Mouse (Mus musculus): ENCODE data around the gene Tceanc. TPM values are rescaled to one million over a fixed set of nuclear protein-coding genes. Genes with fewer than 3 reads are reported as not detected.

Gene Tceanc
- polyA plus RNA-seq (2015; fragmentation: Nextera tagmentation; extraction: Ambion mirVana), result 4.9 and 6.0 TPM in 2 replicates

GRCm38 (mm10) chrX:166518345-166518744 is at the start of gene Tceanc:
Gene Tceanc (minus strand): TSS chrX:166518567.
- no peak for ATAC-seq
- 72% methylated on average over 16 of the region's 16 CpGs for WGBS

DNA sequence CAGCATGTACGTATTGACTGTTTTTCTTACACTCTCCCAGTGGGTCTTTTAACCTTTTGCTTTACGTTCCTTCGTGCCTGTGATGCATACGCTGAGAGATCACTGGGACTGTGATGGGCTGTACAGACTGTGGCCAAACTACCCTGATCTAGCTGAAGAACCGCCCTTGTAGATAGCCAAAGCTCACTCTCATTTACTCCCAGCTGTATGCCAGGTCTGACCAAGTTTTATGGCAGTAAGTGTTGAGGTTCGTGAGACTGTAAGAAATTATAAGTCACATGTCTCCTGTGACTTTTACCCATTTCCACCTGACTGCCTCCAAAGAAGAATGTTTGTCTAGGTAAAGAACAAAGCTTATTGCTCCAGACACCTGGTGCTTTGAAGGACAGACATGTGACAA is 47.6 kb upstream of the Tceanc start:
- Histone ChIP-seq H3K9me3 (replicated peaks; ENCODE audit: control insufficient read depth, low read length, poor library complexity, severe bottlenecking) (no peaks in the 10 kb centered on the region), H3K4me3 (ENCODE audit: low read depth, low read length) (no peak overlapping the region), H3K27me3 (ENCODE audit: control insufficient read depth, insufficient read depth, low read depth, low read length) (no peaks in the 10 kb centered on the region; the same call in 1 of the 2 replicates), H3K4me2 (ENCODE audit: low read length) (no peak overlapping the region), H3K27ac (ENCODE audit: low read length) (no peak overlapping the region), H3K4me1 (ENCODE audit: control insufficient read depth, insufficient read depth, low read length) (no peaks in the 10 kb centered on the region), H3K9ac (ENCODE audit: low read depth, low read length) (no peak overlapping the region), H3K36me3 (ENCODE audit: control insufficient read depth, insufficient read depth, low read length) (no peaks in the 10 kb centered on the region)
- ATAC-seq, result no peak
- WGBS, result 86% methylated on average over 6 of the region's 6 CpGs

More at GRCm38 (mm10) chrX:166518345-166518744, at the start of gene Tceanc:
- Histone ChIP-seq H3K4me2 (ENCODE audit: low read length) (no peak within 1 kb of the TSS), H3K9ac (ENCODE audit: low read depth, low read length) (no peak within 1 kb of the TSS), H3K4me3 (ENCODE audit: low read depth, low read length) (no peak within 1 kb of the TSS), H3K4me1 (ENCODE audit: control insufficient read depth, insufficient read depth, low read length) (no peaks in the 10 kb centered on the region), H3K36me3 (ENCODE audit: control insufficient read depth, insufficient read depth, low read length) (no peaks in the 10 kb centered on the region), H3K27ac (ENCODE audit: low read length) (no peak within 1 kb of the TSS), H3K27me3 (ENCODE audit: control insufficient read depth, insufficient read depth, low read depth, low read length) (no peaks in the 10 kb centered on the region; the same call in 1 of the 2 replicates), H3K9me3 (replicated peaks; ENCODE audit: control insufficient read depth, low read length, poor library complexity, severe bottlenecking) (no peaks in the 10 kb centered on the region)

DNA sequence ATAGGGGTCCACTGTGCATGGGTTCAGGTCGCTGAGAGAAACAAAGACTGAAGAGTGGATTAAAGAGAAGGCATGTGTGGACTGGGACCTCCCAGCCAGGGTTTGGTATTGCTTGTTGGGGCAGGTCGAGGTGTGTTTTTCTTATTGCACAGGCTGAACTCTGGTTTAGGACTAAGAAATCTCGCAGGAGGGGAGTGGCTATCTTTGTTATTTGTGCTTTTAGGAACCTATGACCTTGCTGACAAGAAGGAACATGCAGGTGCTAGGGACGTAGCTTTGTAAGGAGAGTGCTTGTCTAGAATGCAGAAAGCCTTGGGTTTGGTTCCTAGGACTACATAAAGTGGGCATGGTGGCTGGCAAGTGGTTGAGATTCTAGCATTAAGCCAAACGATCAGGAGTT is 47.0 kb upstream of the Tceanc start:
- Histone ChIP-seq H3K27ac (ENCODE audit: low read length) (no peak overlapping the region), H3K36me3 (ENCODE audit: control insufficient read depth, insufficient read depth, low read length) (no peaks in the 10 kb centered on the region), H3K4me1 (ENCODE audit: control insufficient read depth, insufficient read depth, low read length) (no peaks in the 10 kb centered on the region), H3K27me3 (ENCODE audit: control insufficient read depth, insufficient read depth, low read depth, low read length) (no peaks in the 10 kb centered on the region; the same call in 1 of the 2 replicates), H3K9me3 (replicated peaks; ENCODE audit: control insufficient read depth, low read length, poor library complexity, severe bottlenecking) (no peaks in the 10 kb centered on the region), H3K4me3 (ENCODE audit: low read depth, low read length) (no peak overlapping the region), H3K4me2 (ENCODE audit: low read length) (no peak overlapping the region), H3K9ac (ENCODE audit: low read depth, low read length) (no peak overlapping the region)
- 65% methylated on average over 5 of the region's 5 CpGs for WGBS
- ATAC-seq, result no peak

DNA sequence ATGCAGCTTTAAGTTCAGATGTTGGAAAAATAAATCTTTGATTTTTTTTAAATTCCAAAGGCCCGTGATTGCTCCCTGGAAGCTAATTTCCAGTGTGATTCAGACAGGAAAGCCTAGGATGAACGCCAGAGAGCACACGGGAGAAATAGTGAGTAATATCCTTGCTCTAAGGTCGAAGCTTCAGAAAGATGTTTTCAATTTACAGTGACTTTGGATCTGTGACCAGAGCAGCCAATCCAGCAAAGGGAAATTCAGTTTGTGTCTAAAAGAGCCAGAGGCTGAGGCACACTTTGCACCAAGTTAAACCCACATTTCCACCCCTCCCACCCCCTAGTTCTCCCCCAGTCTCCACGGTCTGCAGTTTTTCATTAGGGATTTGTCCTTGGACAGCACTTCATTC is 46.5 kb upstream of the Tceanc start:
- no peak overlapping the region for H3K9ac ChIP-seq (ENCODE audit: low read depth, low read length)
- no peaks in the 10 kb centered on the region; the same call in 1 of the 2 replicates for H3K27me3 ChIP-seq (ENCODE audit: control insufficient read depth, insufficient read depth, low read depth, low read length)
- no peak overlapping the region for H3K4me3 ChIP-seq (ENCODE audit: low read depth, low read length)
- no peak overlapping the region for H3K4me2 ChIP-seq (ENCODE audit: low read length)
- no peak overlapping the region for H3K27ac ChIP-seq (ENCODE audit: low read length)
- no peaks in the 10 kb centered on the region for H3K9me3 ChIP-seq (replicated peaks; ENCODE audit: control insufficient read depth, low read length, poor library complexity, severe bottlenecking)
- no peaks in the 10 kb centered on the region for H3K4me1 ChIP-seq (ENCODE audit: control insufficient read depth, insufficient read depth, low read length)
- WGBS, result 72% methylated on average over 5 of the region's 5 CpGs
- no peaks in the 10 kb centered on the region for H3K36me3 ChIP-seq (ENCODE audit: control insufficient read depth, insufficient read depth, low read length)
- ATAC-seq, result no peak

- Histone ChIP-seq H3K27me3 (ENCODE audit: control insufficient read depth, insufficient read depth, low read depth, low read length) (no peaks in the 10 kb centered on the region), H3K4me3 (ENCODE audit: low read depth, low read length) (no peak overlapping the region), H3K9me3 (replicated peaks; ENCODE audit: control insufficient read depth, low read length, poor library complexity, severe bottlenecking) (no peaks in the 10 kb centered on the region), H3K4me2 (ENCODE audit: low read length) (no peak overlapping the region), H3K36me3 (ENCODE audit: control insufficient read depth, insufficient read depth, low read length) (no peaks in the 10 kb centered on the region), H3K9ac (ENCODE audit: low read depth, low read length) (no peak overlapping the region), H3K4me1 (ENCODE audit: control insufficient read depth, insufficient read depth, low read length) (no peaks in the 10 kb centered on the region), H3K27ac (ENCODE audit: low read length) (no peak overlapping the region)
- no peak for ATAC-seq
- 77% methylated on average over 3 of the region's 3 CpGs for WGBS
Measured at GRCm38 (mm10) chrX:166559333-166559732, 41.0 kb upstream of the Tceanc start.

- H3K4me1 ChIP-seq (ENCODE audit: control insufficient read depth, insufficient read depth, low read length), result no peaks in the 10 kb centered on the region
- no peak overlapping the region for H3K27ac ChIP-seq (ENCODE audit: low read length)
- no peak overlapping the region for H3K4me2 ChIP-seq (ENCODE audit: low read length)
- H3K9me3 ChIP-seq (replicated peaks; ENCODE audit: control insufficient read depth, low read length, poor library complexity, severe bottlenecking), result no peaks in the 10 kb centered on the region
- H3K9ac ChIP-seq (ENCODE audit: low read depth, low read length), result no peak overlapping the region
- H3K36me3 ChIP-seq (ENCODE audit: control insufficient read depth, insufficient read depth, low read length), result no peaks in the 10 kb centered on the region
- H3K27me3 ChIP-seq (ENCODE audit: control insufficient read depth, insufficient read depth, low read depth, low read length), result no peaks in the 10 kb centered on the region
- WGBS, result 86% methylated on average over 7 of the region's 7 CpGs
- no peak overlapping the region for H3K4me3 ChIP-seq (ENCODE audit: low read depth, low read length)
- no peak for ATAC-seq
Measured at GRCm38 (mm10) chrX:166552355-166552754, 34.0 kb upstream of the Tceanc start.

DNA sequence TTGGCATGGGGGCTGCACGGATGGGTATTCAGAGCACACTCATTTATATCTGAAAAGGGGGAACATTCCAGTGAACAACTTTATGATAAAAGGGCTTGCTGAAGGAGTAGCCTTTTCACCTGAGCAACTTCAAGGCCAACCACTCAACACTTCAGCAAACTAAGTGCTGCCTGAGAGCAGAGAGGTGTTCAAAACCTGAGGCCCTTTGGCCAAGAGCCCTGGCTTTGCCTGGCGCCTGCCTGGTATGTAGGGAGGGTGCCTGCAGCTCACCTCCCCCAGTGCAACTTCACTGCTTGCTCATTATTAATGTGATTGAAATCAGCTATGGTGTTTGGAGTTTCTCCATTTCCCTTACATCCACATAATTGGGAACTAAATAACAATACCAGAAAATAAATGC is 28.1 kb upstream of the Tceanc start:
- WGBS, result 68% methylated on average over 2 of the region's 2 CpGs

DNA sequence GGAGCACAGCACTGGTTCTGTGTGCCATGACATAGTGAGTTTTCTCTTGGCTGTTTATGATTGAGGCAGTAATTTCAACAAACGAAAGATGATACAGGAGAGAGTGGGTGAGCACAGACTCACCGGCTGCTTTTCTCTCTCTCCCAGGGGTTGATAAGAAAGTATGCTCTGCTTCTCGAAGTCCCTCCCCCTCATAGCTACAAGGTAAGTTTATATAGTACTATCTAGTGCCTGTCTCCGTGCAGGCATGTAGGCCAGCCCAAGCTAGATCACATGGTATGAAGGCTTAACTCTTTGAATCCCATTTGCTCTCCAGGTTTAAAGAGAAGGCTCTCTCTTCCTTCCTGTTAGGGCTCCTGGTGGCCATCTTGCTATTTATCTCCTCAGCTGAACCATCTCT is 16.8 kb upstream of the Tceanc start:
- Histone ChIP-seq H3K4me1 (ENCODE audit: control insufficient read depth, insufficient read depth, low read length) (no peaks in the 10 kb centered on the region), H3K36me3 (ENCODE audit: control insufficient read depth, insufficient read depth, low read length) (no peaks in the 10 kb centered on the region), H3K4me3 (ENCODE audit: low read depth, low read length) (no peak overlapping the region), H3K4me2 (ENCODE audit: low read length) (no peak overlapping the region), H3K9ac (ENCODE audit: low read depth, low read length) (no peak overlapping the region), H3K27ac (ENCODE audit: low read length) (no peak overlapping the region), H3K27me3 (ENCODE audit: control insufficient read depth, insufficient read depth, low read depth, low read length) (0 out of 2 replicates have a peak, but pooled peaks cover 3% of the 10 kb centered on the region), H3K9me3 (replicated peaks; ENCODE audit: control insufficient read depth, low read length, poor library complexity, severe bottlenecking) (no peaks in the 10 kb centered on the region)
- whole genome bisulfite sequencing, result 74% methylated on average over 4 of the region's 4 CpGs
- no peak for ATAC-seq

More for the DNA sequence above, 28.1 kb upstream of the Tceanc start:
- Histone ChIP-seq H3K4me3 (ENCODE audit: low read depth, low read length) (no peak overlapping the region), H3K9me3 (replicated peaks; ENCODE audit: control insufficient read depth, low read length, poor library complexity, severe bottlenecking) (no peaks in the 10 kb centered on the region), H3K4me2 (ENCODE audit: low read length) (no peak overlapping the region), H3K4me1 (ENCODE audit: control insufficient read depth, insufficient read depth, low read length) (no peaks in the 10 kb centered on the region), H3K36me3 (ENCODE audit: control insufficient read depth, insufficient read depth, low read length) (no peaks in the 10 kb centered on the region), H3K9ac (ENCODE audit: low read depth, low read length) (no peak overlapping the region), H3K27me3 (ENCODE audit: control insufficient read depth, insufficient read depth, low read depth, low read length) (no peaks in the 10 kb centered on the region; the same call in 1 of the 2 replicates), H3K27ac (ENCODE audit: low read length) (no peak overlapping the region)
- ATAC-seq, result no peak

GRCm38 (mm10) chrX:166533432-166533831 is 15.1 kb upstream of the Tceanc start:
- H3K9me3 ChIP-seq (replicated peaks; ENCODE audit: control insufficient read depth, low read length, poor library complexity, severe bottlenecking), result no peaks in the 10 kb centered on the region
- H3K4me2 ChIP-seq (ENCODE audit: low read length), result no peak overlapping the region
- H3K36me3 ChIP-seq (ENCODE audit: control insufficient read depth, insufficient read depth, low read length), result no peaks in the 10 kb centered on the region
- H3K9ac ChIP-seq (ENCODE audit: low read depth, low read length), result no peak overlapping the region
- H3K4me1 ChIP-seq (ENCODE audit: control insufficient read depth, insufficient read depth, low read length), result no peaks in the 10 kb centered on the region
- H3K4me3 ChIP-seq (ENCODE audit: low read depth, low read length), result no peak overlapping the region
- 0 out of 2 replicates have a peak, but pooled peaks cover 3% of the 10 kb centered on the region for H3K27me3 ChIP-seq (ENCODE audit: control insufficient read depth, insufficient read depth, low read depth, low read length)
- ATAC-seq, result no peak
- 85% methylated on average over 4 of the region's 4 CpGs for WGBS
- H3K27ac ChIP-seq (ENCODE audit: low read length), result no peak overlapping the region

All from midbrain, embryonic 16.5 days (tissue).